Mouse (Mus musculus) megakaryocyte, embryonic 14.5 days (primary cell): ENCODE results near the gene Pik3c2b.

Experiments used
- FLI1 ChIP-seq: IDR thresholded peaks from 2 replicates; pipeline ENCODE4 v1.6.1; 2012; ENCODE audit warnings: low read length, inconsistent platforms, mixed read lengths
- GATA1 ChIP-seq: IDR thresholded peaks from 3 replicates; pipeline ENCODE4 v1.6.1; 2012; ENCODE audit warnings: mixed read lengths, low read length, inconsistent platforms, borderline replicate concordance

DNA sequence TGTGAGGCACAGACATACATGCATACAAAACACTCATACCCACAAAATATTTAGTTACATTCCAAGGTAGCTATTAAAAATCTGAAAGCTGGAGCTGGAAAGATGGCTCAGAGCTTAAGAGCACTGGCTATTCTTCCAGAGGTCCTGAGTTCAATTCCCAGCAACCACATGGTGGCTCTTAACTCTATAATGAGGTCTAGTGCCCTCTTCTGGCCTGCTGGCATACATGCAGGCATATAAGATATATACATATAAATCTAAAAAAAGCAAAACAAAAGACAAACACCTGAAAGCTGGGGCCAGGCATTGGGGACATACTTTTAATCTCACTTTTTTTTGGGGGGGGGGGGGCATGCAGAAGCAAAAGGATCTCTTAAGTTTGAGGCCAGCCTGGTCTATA is 32.1 kb upstream of the Pik3c2b start:
- TF ChIP-seq GATA1 = no peak
- no peak for TF ChIP-seq FLI1
